Mouse (Mus musculus) midbrain, embryonic 15.5 days (tissue): ENCODE data around the gene Gm10197. TPM values are rescaled to one million over a fixed set of nuclear protein-coding genes. Genes with fewer than 3 reads are reported as not detected.

ENCODE experiments used
- ATAC-seq: fragments of 200-750 bp; cut with Nextera tagmentation; replicated peaks from 2 replicates; pipeline ENCODE4 v1.8.0; 2017; ENCODE audit warnings: moderate TSS enrichment
- H3K27ac ChIP-seq: fragments of 300-500 bp; sonication (generic); 2 replicates; pipeline ENCODE4 v1.5.1; 2015; ENCODE audit warnings: mild to moderate bottlenecking, inconsistent platforms
- H3K27me3 ChIP-seq: fragments of 300-500 bp; sonication (generic); replicated peaks from 2 replicates; pipeline ENCODE4 v1.6.1; 2015; ENCODE audit warnings: inconsistent platforms
- H3K36me3 ChIP-seq: fragments of 300-500 bp; sonication (generic); replicated peaks from 2 replicates; pipeline ENCODE4 v1.6.1; 2015; ENCODE audit warnings: inconsistent platforms
- H3K4me1 ChIP-seq: fragments of 300-500 bp; sonication (generic); 2 replicates; pipeline ENCODE4 v1.6.1; 2015; ENCODE audit warnings: inconsistent platforms
- H3K4me2 ChIP-seq: fragments of 300-500 bp; sonication (generic); 2 replicates; pipeline ENCODE4 v1.6.1; 2015; ENCODE audit warnings: inconsistent platforms, mild to moderate bottlenecking, moderate library complexity
- H3K4me3 ChIP-seq: fragments of 300-500 bp; sonication (generic); 2 replicates; pipeline ENCODE4 v1.5.1; 2015; ENCODE audit warnings: mild to moderate bottlenecking, inconsistent platforms
- H3K9ac ChIP-seq: fragments of 300-500 bp; sonication (generic); 2 replicates; pipeline ENCODE4 v1.6.1; 2015; ENCODE audit warnings: mild to moderate bottlenecking, inconsistent platforms
- H3K9me3 ChIP-seq: fragments of 300-500 bp; sonication (generic); 2 replicates; pipeline ENCODE4 v1.6.1; 2016; ENCODE audit warnings: inconsistent platforms
- WGBS: fragments of 180-500 bp; shearing (Covaris S2); methylation state at CpG from one replicate; pipeline ENCODE4 v1.1.7; 2015; ENCODE audit warnings: mixed read lengths; 5-methylcytosine and 5-hydroxymethylcytosine counted together
- polyA plus RNA-seq: library from polyadenylated mRNA; unstranded; fragments of >200 nt; fragmentation: Nextera tagmentation; extraction: Ambion mirVana; gene quantifications from 2 replicates; pipeline ENCODE4 v1.2.1, GENCODE M21; 2015

Gene Gm10197
- polyA plus RNA-seq, 1 experiment from 2014 or later = not detected

DNA sequence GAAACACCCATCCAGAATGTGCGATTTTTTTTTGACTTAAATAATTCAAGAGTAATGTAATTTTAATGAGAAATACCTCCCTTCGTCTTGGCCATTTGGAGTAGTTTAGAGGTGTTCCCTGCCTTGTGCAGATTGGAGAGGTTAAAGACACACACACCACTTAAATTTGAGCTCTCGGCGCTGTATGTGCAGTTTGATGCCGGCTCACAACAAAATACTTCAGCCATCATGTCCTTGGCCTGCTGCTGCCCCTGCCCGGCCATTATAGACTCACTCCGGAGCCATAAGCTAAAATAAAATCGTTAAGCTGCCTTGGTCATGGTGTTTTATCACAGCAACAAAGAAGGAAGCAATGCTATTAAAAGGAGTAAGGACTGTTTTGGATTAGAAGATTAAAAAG is 19.8 kb upstream of the Gm10197 start:
- H3K9me3 ChIP-seq = no peaks in the 10 kb centered on the region
- peak overlapping the region; percentile 71 for H3K4me2 ChIP-seq
- H3K36me3 ChIP-seq = peaks cover 2% of the 10 kb centered on the region; the same call in 1 of the 2 replicates
- peak overlapping the region; percentile 90; the same call in 1 of the 2 replicates for H3K27ac ChIP-seq
- 53% methylated on average over 8 of the region's 8 CpGs for WGBS
- peak overlapping the region; percentile 85 for H3K4me3 ChIP-seq
- no peaks in the 10 kb centered on the region for H3K27me3 ChIP-seq
- H3K4me1 ChIP-seq = peaks cover 16% of the 10 kb centered on the region
- peak overlapping the region; percentile 71 for H3K9ac ChIP-seq
- ATAC-seq = no peak

DNA sequence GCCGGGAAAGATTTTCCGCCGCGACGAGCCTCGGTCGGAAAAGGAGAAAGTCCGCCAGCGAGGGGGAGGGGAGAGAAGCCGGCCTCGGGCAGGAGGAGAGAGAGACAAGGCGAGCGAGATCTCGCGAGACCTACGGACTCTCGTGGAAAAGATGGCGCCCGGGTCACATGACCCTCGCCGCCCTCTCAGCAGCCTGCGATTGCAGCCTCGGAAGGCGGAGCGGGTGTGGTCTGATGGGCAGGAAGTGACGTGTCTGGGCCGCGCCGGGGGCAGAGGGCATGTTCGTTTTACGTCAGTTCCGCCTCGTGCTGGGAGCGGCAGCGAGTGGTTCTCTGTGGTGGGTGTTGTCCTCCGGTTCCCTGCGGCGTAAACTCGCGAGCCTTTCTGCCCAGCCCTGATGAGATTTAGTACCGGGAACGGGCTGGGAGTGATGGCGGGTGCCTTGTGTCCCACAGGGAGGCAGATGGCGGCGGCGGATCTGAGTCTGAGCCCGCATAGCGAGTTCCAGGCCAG is 19.0 kb upstream of the Gm10197 start, which contains the start of gene Smndc1:
Smndc1 (minus strand) TSS at position 84 of the 513 bp plus-strand sequence.
- no peaks in the 10 kb centered on the region for H3K27me3 ChIP-seq
- H3K9me3 ChIP-seq = no peaks in the 10 kb centered on the region
- peak; percentile 98 for ATAC-seq
- peak within 1 kb of the TSS; percentile 90 for H3K27ac ChIP-seq
- under 1% methylated on average over 47 of the region's 48 CpGs for WGBS
- peaks cover 2% of the 10 kb centered on the region; the same call in 1 of the 2 replicates for H3K36me3 ChIP-seq
- peak within 1 kb of the TSS; percentile 91 for H3K9ac ChIP-seq
- peak within 1 kb of the TSS; percentile 73 for H3K4me2 ChIP-seq
- H3K4me1 ChIP-seq = peaks cover 16% of the 10 kb centered on the region
- peak within 1 kb of the TSS; percentile 85 for H3K4me3 ChIP-seq

DNA sequence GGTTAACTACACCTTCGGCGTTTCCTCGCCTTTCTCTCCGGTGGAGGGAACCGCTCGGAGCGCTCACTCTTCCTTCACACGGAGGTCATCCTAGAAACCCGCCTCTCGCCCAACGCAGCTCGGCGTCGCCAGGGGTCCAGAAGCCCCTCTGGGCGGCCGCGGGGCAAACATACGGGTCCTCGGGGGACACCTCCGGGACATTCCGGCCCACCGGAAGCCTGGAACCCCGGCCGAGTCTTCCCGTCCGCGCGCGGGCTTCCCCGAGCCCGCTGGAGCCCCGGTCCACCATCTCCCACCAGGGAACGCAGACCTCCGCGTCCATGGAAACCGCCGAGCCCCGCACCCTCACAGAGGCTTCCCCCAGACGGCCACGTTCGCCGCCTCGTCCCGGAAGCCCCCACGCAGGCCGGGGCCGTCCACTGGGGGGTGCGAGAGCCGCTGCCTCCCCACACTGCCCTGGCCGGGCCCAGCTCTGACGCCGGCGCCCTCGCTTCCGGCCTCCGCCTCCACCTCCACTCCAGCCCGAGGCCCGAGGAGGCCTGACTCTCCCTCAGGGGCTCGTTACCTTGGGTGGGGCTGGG is 18.4 kb upstream of the Gm10197 start:
- WGBS = under 1% methylated on average over 58 of the region's 59 CpGs
- peaks cover 16% of the 10 kb centered on the region for H3K4me1 ChIP-seq
- no peaks in the 10 kb centered on the region for H3K27me3 ChIP-seq
- H3K4me2 ChIP-seq = peak overlapping the region; percentile 73
- peak overlapping the region; percentile 88 for H3K27ac ChIP-seq
- H3K9ac ChIP-seq = peak overlapping the region; percentile 91
- no peaks in the 10 kb centered on the region for H3K9me3 ChIP-seq
- peak; percentile 93 for ATAC-seq
- H3K4me3 ChIP-seq = peak overlapping the region; percentile 85
- H3K36me3 ChIP-seq = peaks cover 2% of the 10 kb centered on the region; the same call in 1 of the 2 replicates

DNA sequence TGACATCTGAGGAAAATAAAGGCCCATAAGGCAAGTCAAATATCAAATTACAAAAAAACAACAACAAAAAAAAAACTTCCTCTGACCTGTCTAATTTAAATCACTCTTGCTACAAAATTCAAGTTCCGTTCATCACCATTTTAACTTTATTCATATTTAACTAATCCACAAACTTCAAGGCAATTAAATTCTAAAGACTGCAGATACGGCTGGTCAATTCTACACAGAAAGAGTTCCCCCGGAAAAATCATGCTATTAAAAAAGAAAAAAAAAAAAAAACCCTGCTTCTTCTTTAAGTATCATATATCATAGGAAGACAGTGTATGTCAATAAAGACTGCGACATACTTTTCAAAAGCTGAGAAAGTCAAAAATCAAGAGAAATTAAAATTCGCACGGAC is 17.9 kb upstream of the Gm10197 start:
- H3K4me2 ChIP-seq = peak overlapping the region; percentile 73
- H3K9ac ChIP-seq = peak overlapping the region; percentile 91
- H3K36me3 ChIP-seq = peaks cover 2% of the 10 kb centered on the region; the same call in 1 of the 2 replicates
- no peak for ATAC-seq
- H3K27me3 ChIP-seq = no peaks in the 10 kb centered on the region
- H3K9me3 ChIP-seq = no peaks in the 10 kb centered on the region
- H3K4me3 ChIP-seq = peak overlapping the region; percentile 85
- H3K27ac ChIP-seq = 0 out of 2 replicates have a peak overlapping the region, but pooled peaks have one; percentile 88
- 26% methylated on average over 6 of the region's 6 CpGs for WGBS
- peaks cover 16% of the 10 kb centered on the region for H3K4me1 ChIP-seq

DNA sequence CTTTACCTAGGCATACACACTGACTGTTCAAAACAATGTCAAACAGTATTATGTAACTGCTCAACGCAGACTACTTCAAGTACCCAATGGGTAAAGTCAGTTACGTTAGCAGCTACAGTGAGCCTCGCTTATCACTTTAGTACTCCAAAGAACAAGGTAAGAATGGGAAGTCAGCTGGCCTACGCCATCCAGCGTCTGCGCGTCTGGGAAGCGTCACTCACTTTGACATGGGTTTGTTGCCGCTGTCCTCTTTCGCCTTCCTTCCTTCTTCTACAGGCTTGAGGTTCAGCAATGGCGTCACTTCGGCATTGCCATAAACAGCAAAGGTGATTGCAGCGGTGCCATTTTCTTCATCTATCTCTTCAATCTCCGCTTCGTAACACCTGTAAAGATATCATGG is 11.8 kb upstream of the Gm10197 start:
- no peaks in the 10 kb centered on the region for H3K27me3 ChIP-seq
- no peak overlapping the region for H3K4me3 ChIP-seq
- no peaks in the 10 kb centered on the region for H3K9me3 ChIP-seq
- H3K4me1 ChIP-seq = no peaks in the 10 kb centered on the region
- H3K27ac ChIP-seq = no peak overlapping the region
- no peak for ATAC-seq
- peaks cover 35% of the 10 kb centered on the region for H3K36me3 ChIP-seq
- H3K9ac ChIP-seq = no peak overlapping the region
- WGBS = 95% methylated on average over 15 of the region's 15 CpGs
- no peak overlapping the region for H3K4me2 ChIP-seq

DNA sequence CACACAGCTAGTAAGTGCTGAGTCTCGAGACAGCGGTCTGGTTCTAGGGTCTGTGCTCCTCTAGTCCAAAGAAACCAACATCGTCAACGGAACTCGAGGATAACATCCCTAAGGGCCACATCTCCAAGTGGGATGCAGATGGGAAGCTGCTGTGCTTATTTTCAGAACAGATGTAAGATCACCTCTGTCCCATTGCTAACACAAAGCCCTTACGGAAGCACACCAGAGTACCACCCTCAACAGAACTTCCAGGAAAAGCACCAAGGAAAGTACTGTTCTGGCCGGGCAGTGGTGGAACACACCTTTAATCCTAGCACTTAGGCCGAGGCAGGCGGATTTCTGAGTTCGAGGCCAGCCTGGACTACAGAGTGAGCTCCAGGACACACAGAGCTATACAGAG is 6.9 kb upstream of the Gm10197 start:
- Histone ChIP-seq H3K9me3 (no peaks in the 10 kb centered on the region), H3K4me1 (no peaks in the 10 kb centered on the region), H3K4me3 (no peak overlapping the region), H3K4me2 (no peak overlapping the region), H3K27me3 (no peaks in the 10 kb centered on the region), H3K9ac (no peak overlapping the region), H3K36me3 (peaks cover 30% of the 10 kb centered on the region), H3K27ac (no peak overlapping the region)
- no peak for ATAC-seq
- 93% methylated on average over 10 of the region's 10 CpGs for WGBS

DNA sequence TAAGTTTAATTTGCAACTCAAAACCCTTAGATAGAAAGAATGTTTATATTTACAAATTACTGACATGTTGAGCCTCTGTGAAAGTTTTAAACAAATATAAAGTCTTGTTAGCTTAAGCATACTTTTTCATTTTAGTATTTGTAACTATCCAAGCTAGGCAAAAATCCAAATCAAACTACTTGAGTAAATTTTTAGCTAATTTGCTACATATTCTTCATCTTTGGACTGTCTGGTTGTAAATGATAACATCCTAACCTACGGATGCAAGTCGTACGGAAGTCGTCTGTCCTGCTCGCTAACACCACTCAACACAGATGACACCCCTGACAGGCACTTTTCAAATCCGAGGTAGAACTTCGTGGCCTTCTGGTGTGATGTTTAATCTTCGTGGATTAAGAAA is 6.1 kb upstream of the Gm10197 start:
- no peak overlapping the region for H3K9ac ChIP-seq
- H3K36me3 ChIP-seq = peaks cover 25% of the 10 kb centered on the region
- H3K4me2 ChIP-seq = no peak overlapping the region
- H3K4me3 ChIP-seq = no peak overlapping the region
- ATAC-seq = no peak
- H3K9me3 ChIP-seq = no peaks in the 10 kb centered on the region
- H3K27ac ChIP-seq = no peak overlapping the region
- WGBS = 91% methylated on average over 8 of the region's 8 CpGs
- H3K4me1 ChIP-seq = no peaks in the 10 kb centered on the region
- no peaks in the 10 kb centered on the region for H3K27me3 ChIP-seq

DNA sequence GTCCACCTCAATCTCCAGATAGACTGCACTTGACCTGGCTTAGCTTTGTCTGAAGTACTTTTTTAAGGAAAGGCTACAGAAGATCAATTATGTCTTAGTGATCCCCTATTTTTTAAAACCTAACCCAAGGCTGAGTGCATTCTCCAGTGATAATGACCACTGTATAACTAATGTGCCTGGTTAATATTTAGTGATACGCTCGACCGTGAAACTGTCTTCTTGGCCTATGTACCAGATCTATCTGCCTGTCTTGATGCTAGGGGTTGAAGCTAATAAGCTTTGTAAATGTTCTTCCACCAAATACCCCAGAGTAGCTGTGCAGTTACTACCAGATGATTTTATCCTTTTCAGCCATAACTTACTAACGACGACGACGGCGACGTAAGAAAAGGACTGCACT is 4.2 kb upstream of the Gm10197 start:
- Histone ChIP-seq H3K4me2 (no peak overlapping the region), H3K27ac (no peak overlapping the region), H3K9ac (no peak overlapping the region), H3K9me3 (no peaks in the 10 kb centered on the region), H3K4me1 (no peaks in the 10 kb centered on the region), H3K36me3 (peaks cover 15% of the 10 kb centered on the region), H3K4me3 (no peak overlapping the region), H3K27me3 (no peaks in the 10 kb centered on the region)
- WGBS = 94% methylated on average over 9 of the region's 9 CpGs
- ATAC-seq = no peak

DNA sequence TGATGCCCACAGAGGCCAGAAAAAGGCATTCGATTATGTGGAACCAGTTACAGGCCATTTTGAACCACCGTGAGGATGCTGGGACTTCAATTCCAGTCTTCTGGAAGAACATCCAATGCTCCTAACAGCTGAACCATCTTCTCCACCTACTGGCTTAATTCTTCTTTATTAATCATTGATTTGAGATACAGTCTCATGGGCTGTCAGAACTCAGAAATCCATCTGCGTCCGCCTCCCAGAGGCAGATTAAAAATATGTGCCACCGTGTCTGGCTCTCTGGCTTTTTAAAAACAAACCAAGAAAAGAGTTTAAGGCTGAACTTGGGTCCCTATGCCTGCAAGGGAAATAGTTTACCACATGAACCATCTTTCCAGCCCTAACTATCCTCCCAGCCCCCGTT is 3.7 kb upstream of the Gm10197 start:
- 91% methylated on average over 6 of the region's 6 CpGs for WGBS
- no peaks in the 10 kb centered on the region for H3K4me1 ChIP-seq
- no peak overlapping the region for H3K4me2 ChIP-seq
- no peak overlapping the region for H3K9ac ChIP-seq
- no peaks in the 10 kb centered on the region for H3K9me3 ChIP-seq
- ATAC-seq = no peak
- H3K27me3 ChIP-seq = no peaks in the 10 kb centered on the region
- no peak overlapping the region for H3K27ac ChIP-seq
- peaks cover 11% of the 10 kb centered on the region for H3K36me3 ChIP-seq
- no peak overlapping the region for H3K4me3 ChIP-seq

DNA sequence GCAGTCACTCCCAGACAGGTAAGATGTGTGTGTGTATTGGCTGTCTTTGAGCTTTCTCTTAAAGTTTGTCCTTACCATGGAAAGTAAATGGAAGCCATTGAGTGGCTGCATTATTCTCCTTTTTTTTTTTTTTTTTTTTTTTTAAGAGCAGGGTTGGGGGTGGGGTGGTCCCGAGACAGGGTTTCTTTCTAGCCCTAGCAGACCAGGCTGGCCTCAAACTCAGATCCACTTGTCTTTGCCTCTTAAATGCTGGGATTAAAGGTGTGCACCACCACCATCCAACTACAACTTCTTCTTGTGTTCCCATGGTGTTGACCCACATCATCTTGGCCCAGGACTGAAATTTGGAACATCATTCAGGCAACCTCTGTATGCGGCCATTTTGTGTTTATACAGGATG is 2.0 kb upstream of the Gm10197 start:
- no peak for ATAC-seq
- H3K4me3 ChIP-seq = no peak overlapping the region
- WGBS = 90% methylated on average over 2 of the region's 2 CpGs
- H3K36me3 ChIP-seq = peaks cover 4% of the 10 kb centered on the region
- H3K27ac ChIP-seq = no peak overlapping the region
- no peak overlapping the region for H3K4me2 ChIP-seq
- no peaks in the 10 kb centered on the region for H3K27me3 ChIP-seq
- peaks cover 3% of the 10 kb centered on the region; the same call in 1 of the 2 replicates for H3K4me1 ChIP-seq
- H3K9ac ChIP-seq = no peak overlapping the region
- H3K9me3 ChIP-seq = no peaks in the 10 kb centered on the region

DNA sequence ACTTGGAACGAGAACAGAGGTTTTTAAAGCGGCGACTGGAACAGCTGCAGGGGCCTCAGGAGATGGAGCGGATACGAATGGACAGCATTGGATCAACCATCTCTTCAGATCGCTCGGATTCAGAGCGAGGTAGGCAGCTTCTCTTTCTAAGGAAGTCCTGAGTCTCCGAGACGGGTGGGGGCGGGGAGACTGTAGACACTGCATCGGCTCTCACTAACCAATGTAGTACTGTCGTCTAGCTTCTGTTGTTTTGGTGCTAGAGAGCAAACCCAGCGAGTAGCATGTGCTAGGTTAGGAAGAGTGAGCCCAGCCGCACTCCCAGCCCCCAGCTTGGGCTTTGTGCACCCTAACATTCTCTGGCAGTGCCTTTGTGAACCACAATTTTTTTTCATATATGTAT is 1.3 kb downstream of the Gm10197 start:
- H3K36me3 ChIP-seq = peaks cover 2% of the 10 kb centered on the region; the same call in 1 of the 2 replicates
- no peaks in the 10 kb centered on the region for H3K27me3 ChIP-seq
- peaks cover 11% of the 10 kb centered on the region for H3K4me1 ChIP-seq
- H3K4me2 ChIP-seq = no peak overlapping the region
- H3K4me3 ChIP-seq = no peak overlapping the region
- no peak overlapping the region for H3K27ac ChIP-seq
- no peaks in the 10 kb centered on the region for H3K9me3 ChIP-seq
- 80% methylated on average over 15 of the region's 15 CpGs for WGBS
- H3K9ac ChIP-seq = no peak overlapping the region
- no peak for ATAC-seq

DNA sequence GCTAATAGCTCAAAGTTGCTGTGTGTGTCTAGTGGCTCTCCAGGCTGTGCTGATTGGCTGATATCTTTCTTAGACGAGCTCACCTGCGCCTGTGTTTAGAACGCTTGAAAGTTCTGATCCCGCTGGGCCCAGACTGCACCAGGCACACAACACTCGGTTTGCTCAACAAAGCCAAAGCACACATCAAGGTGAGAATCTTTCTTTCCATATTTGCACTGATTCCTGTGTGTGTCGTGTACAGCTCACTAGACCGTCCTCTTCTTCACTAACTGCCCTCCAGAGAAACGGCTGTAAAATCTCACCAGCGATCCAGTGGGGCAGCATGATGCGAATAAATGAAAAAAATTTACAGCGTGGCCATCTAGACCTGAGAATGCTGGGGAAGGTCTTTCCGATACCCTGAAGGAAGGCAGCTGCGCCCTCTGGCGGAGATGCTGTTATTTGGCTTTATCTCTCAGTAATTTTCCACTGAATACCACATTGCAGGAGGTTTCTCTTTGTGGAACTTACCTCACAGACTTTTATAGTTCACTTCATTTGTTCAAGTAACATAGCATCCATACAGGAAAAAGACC is 2.0 kb downstream of the Gm10197 start:
- Histone ChIP-seq H3K36me3 (peaks cover 2% of the 10 kb centered on the region; the same call in 1 of the 2 replicates), H3K9me3 (no peaks in the 10 kb centered on the region), H3K4me3 (no peak overlapping the region), H3K4me2 (no peak overlapping the region), H3K9ac (no peak overlapping the region), H3K27me3 (no peaks in the 10 kb centered on the region), H3K4me1 (peaks cover 11% of the 10 kb centered on the region), H3K27ac (no peak overlapping the region)
- peak; percentile 62 for ATAC-seq
- WGBS = 35% methylated on average over 14 of the region's 14 CpGs

DNA sequence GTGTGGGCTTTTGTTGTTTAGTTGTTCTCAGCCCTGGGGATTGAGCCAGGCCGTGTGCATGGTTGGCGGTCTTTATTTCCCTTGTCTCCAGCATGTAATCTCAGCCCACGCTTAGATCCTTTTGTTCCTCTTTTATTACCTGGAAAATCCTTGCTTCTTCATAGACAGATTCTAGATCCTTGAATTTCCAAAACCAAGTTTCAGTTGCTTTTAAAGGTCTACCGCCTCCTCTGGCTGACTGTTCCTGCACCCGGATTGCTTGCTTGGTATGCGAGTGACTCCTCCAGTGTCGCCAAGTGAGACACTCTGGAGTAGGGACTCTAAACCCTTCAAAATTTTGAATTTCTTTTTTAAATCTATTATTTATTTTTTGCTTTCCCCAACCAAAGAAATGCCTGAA is 4.7 kb downstream of the Gm10197 start:
- Histone ChIP-seq H3K4me1 (peaks cover 11% of the 10 kb centered on the region), H3K9me3 (no peaks in the 10 kb centered on the region), H3K4me3 (no peak overlapping the region), H3K9ac (no peak overlapping the region), H3K4me2 (no peak overlapping the region), H3K27ac (no peak overlapping the region), H3K36me3 (no peaks in the 10 kb centered on the region; the same call in 1 of the 2 replicates), H3K27me3 (no peaks in the 10 kb centered on the region)
- ATAC-seq = no peak
- WGBS = 60% methylated on average over 7 of the region's 7 CpGs
